Mouse (Mus musculus): ENCODE results near the gene Clec12b.

- TF ChIP-seq CTCF (conservative IDR thresholded peaks at IDR 0.05; ENCODE audit: low read length), result no peak
- no peak for TF ChIP-seq POU5F1 (IDR thresholded peaks at IDR 0.05; ENCODE audit: borderline replicate concordance, low read length)
- TF ChIP-seq NANOG (IDR thresholded peaks at IDR 0.05; ENCODE audit: borderline replicate concordance, low read length), result no peak
Measured at GRCm38 (mm10) chr6:129385000-129385399, 674 bp downstream of the Clec12b start.
